Mouse (Mus musculus): ENCODE measurements around the gene Dtwd1. TPM values are rescaled to one million over a fixed set of nuclear protein-coding genes. Genes with fewer than 3 reads are reported as not detected.
"Not testable (repeated sequence)": the region's sequence is repeated elsewhere in the genome, so short reads cannot be mapped to it uniquely, and the experiment has no call there.

Gene Dtwd1
- 10 to 100 TPM; 13.1 to 13.3 TPM for total RNA-seq (2021)
- long read RNA-seq, transcript Dtwd1-202 (5 exons, 1,342 nt), result major isoform, 12 of 35 reads
- long read RNA-seq, partial matches to known transcripts, result 16 of 35 reads
- long read RNA-seq, other reads (novel, unspliced or antisense), result 6 of 35 reads

GRCm38 (mm10) chr2:126151855-126152571 lies at the start of gene Dtwd1, which contains the start of gene Fam227b:
Gene Dtwd1 (plus strand): TSS chr2:126152141.
Gene Fam227b (minus strand): TSS chr2:126152004.
- peak; percentile 98 to 99 for DNase-seq (ENCODE audit: low spot score in 2 of 2)

- no peak for DNase-seq (ENCODE audit: low spot score in 2 of 2)
Measured at GRCm38 (mm10) chr2:126147723-126148122, 4.2 kb upstream of the Dtwd1 start.

GRCm38 (mm10) chr2:126165277-126166018 lies 13.5 kb downstream of the Dtwd1 start:
- DNase-seq (ENCODE audit: low spot score in 2 of 2), result no peak

- DNase-seq (ENCODE audit: low spot score in 2 of 2), result no peak
Measured at GRCm38 (mm10) chr2:126166335-126166734, 14.4 kb downstream of the Dtwd1 start.

DNA sequence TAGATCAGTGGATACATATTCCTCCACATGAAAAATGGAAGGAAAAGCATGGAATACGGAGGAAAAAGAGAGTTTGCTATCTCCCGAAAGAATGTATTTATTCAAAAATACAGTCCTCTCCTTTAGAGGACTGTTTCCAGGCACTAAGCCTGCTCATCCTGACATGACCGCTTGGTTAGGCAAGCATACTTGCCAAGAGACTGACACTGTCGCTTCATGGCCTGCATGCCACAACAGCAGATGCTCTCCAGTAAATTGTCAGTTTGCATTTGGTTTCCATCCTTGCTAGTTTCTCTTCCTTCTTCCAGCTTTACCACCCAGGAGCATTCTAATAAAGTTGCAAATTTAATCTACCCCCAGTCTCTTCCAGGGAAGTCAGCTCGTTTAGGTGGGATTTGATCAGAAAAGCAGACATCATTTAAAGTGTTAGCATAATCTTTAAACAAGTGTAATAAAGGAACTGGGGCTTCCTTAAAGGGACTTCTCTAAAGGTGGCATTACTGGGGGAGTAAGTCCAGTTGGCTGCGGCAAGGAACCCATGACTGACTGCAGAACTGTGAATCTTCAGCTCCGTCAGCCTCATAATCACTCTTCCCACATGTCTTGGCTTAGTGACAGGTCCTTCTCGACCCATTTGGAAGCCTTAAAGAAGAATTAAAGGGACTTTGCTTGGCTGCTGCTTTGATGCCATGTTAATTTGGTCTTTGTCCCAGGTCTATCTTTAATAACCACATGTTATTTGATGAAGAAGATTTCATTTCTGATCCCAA lies 15.1 kb downstream of the Dtwd1 start:
- no peak for DNase-seq (ENCODE audit: low spot score in 2 of 2)

- no peak for DNase-seq (ENCODE audit: low spot score in 2 of 2)
Measured at GRCm38 (mm10) chr2:126171427-126171826, 19.5 kb downstream of the Dtwd1 start.

GRCm38 (mm10) chr2:126191306-126191705 lies 39.4 kb downstream of the Dtwd1 start:
- no peak for DNase-seq (ENCODE audit: low spot score in 2 of 2)

DNA sequence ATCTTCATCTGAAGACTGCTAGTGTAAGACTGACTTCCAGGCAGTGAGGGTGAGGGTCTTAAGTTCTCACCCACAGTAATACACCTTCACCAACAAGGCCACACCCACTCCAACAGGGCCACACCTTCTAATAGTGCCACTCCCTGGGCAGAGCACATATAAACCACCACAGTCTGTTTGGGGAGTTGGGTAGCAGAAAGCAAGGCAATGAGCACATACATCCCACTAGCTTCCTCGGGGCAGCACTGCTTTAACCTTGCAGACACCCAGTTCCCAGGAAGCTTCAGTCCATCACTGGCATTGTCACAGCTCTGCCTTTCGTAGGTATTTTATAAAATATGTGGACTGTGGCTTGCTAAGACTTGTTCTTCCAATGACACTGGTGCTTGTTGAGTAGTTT lies 40.2 kb downstream of the Dtwd1 start:
- no peak for DNase-seq (ENCODE audit: low spot score in 2 of 2)

GRCm38 (mm10) chr2:126195631-126196356 lies 43.9 kb downstream of the Dtwd1 start:
- DNase-seq (ENCODE audit: low spot score in 2 of 2), result no peak

- DNase-seq (ENCODE audit: low spot score in 2 of 2), result no peak
Measured at GRCm38 (mm10) chr2:126198971-126199370, 47.0 kb downstream of the Dtwd1 start.

DNA sequence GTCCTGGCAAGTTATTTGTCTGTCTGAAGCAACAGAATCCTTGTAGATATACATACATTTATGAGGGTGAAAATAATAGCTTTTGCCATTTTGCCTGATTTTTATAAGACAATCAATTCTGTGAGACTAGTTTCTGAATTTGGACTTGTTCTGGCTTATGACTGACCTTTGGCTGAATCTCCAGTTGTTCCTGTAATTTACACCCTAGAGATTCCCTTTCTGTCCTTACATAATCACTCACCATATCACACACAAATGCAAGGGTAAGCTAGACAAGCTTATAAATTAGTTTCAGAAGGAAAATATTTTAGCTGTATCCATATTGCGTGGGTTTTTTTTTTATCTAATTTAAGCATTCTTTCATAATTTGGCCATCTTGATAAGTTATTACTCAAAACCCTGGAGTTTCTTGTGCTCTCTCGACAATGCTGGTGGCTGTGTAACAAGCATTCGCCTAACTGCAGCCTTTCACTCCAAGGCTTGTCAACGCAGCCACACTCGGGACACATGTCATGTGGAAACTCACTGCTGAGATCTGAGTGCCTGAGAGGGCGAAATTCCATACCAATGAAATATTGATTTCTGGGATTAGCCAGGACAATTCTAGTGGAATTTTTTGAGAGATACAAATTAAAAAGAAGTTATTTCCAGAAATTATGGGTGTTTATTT lies 59.2 kb downstream of the Dtwd1 start:
- DNase-seq (ENCODE audit: low spot score in 2 of 2), result no peak

DNA sequence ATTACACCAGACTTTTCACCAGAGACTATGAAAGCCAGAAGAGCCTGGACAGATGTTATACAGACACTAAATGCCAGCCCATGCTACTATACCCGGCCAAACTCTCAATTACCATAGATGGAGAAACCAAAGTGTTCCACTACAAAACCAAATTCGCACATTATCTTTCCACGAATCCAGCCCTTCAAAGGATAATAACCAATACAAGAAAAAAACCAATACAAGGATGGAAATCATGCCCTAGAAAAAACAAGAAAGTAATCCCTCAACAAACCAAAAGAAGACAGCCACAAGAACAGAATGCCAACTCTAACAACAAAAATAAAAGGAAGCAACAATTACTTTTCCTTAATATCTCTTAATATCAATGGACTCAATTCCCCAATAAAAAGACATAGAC lies 62.9 kb downstream of the Dtwd1 start, which contains the start of gene Gm17555:
Gene Gm17555, plus strand, starts transcription at position 301 of the 400 bp plus-strand sequence.
- DNase-seq (ENCODE audit: low spot score in 2 of 2), result not testable (repeated sequence)

Other genes with a start within 250 kb of the Dtwd1 start
- gene Fgf7, start 117.5 kb upstream of the Dtwd1 start, total RNA-seq (2021), result under 1 TPM; 0.41 to 0.76 TPM
- gene Fam227b, start 137 bp upstream of the Dtwd1 start, total RNA-seq (2021), result under 1 TPM; 0.20 to 0.30 TPM
- gene Gm17555, start 63.0 kb downstream of the Dtwd1 start, total RNA-seq (2021), result not detected

Data from layer of hippocampus, postnatal 10 days (tissue).